Mouse (Mus musculus): Measurements from ENCODE around the gene Otp.

DNA sequence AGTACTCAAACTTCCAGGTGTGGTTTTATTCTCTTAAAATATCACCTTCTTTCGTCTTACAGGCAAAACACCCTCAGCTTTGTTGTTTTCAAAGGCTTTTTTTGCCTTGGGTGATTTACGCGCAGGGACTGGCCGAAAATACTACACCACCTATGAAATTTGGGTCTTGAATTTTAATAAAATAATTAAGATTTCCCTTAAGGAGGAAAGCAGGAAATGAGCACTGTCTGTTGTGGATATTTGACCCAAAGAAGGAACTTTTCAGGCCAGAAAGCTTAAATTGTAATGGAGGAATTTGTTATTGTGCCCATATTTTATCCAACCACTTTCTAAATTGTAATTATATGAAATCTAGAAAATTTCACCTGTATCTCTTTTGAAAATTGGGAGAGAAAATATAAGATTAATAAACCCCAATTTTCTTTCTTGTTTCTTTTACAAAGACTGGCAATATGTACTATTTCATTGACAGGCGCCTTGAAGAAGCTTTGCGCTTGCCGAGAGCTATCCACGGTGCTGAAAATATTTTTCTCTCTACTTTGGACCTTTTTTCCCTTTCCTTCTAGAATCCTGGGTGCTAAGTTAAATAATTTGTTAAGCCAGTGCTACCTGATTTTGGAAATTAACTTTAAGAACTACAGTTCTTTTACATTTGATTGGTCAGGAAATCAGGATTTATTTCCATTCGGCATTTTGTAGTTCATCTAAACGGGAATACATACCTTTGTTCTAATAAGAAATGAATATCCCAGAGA lies 2.8 kb downstream of the Otp start:
- TF ChIP-seq EP300 (IDR thresholded peaks at IDR 0.05; ENCODE audit: low read depth) (no peak), CTCF (IDR thresholded peaks at IDR 0.05; ENCODE audit: low read depth) (no peak)
